Mouse (Mus musculus): ENCODE data around the gene Gpank1.

Gpank1 gene

DNA sequence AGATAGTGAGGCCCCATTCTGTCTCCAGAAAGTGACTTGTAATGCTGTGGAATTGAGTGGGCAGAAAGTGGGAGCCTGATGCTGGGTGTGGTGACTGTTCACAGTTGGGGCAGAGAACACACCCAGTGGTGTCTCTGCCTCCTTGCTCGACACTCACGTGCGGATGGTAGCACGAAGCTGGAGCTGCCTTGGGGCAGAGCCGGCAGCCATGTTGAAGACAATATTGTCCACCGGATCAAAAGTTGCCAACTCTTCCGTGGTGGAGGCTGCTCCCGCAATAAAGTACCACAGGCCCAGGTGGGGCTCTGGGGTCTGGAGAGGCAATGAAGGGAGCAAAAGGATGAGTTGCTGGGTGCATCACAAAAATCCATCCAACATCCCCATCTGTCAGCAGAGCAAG, 9.8 kb downstream of the Gpank1 start:
- DNase-seq (ENCODE audit: extremely low read depth, low read depth) = no peak

- DNase-seq (ENCODE audit: extremely low read depth, low read depth) = no peak
Measured at GRCm38 (mm10) chr17:35131500-35132173, 10.4 kb downstream of the Gpank1 start, which contains the start of gene Apom. Gene Apom, minus strand, starts transcription at chr17:35132050.

DNA sequence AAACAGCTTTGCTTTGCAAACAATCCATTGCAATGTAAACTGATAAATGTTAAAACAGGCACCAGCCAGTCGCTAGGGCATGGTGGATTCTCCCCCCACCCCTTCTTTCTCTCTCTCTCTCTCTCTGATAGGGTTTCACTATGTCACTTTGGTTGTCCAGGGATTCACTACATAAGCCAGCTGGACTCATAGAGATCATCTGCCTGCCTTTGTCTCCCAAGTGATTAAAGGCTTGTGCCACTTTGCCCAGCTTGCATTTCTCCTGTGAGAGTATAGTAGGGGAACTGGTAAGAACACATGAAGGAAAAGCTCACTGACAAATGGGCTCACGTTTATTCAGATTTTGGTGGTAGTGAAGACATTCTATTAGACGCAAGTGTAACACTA, 10.9 kb downstream of the Gpank1 start:
- DNase-seq (ENCODE audit: extremely low read depth, low read depth) = no peak

DNA sequence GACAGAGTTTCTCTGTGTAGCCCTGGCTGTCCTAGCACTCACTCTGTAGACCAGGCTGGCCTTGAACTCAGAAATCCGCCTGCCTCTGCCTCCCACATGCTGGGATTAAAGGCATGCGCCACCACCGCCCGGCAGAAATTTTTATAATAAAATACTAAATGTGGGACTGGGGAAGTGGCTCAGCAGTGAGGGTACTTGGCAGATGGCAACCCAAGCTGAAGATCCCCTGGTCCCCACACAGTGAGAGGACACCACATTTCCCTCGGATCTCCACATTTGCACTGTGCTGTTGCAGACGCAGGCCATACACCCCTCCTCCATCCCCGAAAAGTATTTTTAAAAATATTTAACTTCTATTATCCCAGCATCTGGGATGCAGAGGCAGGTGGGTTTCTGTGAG, 12.3 kb downstream of the Gpank1 start:
- DNase-seq (ENCODE audit: extremely low read depth, low read depth) = no peak

- DNase-seq (ENCODE audit: extremely low read depth, low read depth) = peak; percentile 67
Measured at GRCm38 (mm10) chr17:35134801-35135590, 13.7 kb downstream of the Gpank1 start, which contains the start of gene Bag6. Gene Bag6, plus strand, starts transcription at chr17:35135178.

DNA sequence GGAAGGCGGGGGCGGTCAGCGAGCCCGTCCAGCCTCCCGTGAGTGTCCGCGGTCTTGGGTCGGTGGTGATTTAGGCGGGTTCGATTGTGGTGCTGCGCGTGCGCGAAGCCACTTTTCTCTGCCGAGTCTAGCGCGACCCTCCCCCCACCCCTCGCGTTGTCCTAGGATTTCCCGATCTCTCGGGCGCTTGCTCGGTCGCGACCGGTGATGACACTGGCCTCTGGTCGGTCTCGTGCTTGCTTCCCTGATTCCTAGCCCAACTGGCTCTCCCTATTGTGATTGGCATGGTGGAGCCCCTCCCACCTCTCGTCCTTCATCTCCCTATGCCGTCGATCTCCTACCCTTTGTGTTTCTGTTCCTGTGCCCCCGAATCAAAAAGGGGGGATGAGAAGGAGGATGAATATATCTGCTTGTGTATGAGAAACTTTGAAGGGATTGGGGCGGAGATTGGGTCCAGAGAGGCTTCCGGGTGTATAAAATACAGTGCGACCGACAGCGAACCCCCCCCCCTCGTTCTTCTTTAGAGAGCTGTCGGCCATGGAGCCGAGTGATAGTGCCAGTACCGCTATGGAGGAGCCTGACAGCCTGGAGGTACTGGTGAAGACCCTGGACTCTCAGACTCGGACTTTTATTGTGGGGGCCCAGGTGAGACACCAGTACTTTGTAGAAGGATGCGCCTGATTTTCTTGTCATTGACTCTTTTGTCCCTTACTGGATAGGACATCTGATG, 14.5 kb downstream of the Gpank1 start:
- peak; percentile 27 for DNase-seq (ENCODE audit: extremely low read depth, low read depth)

DNA sequence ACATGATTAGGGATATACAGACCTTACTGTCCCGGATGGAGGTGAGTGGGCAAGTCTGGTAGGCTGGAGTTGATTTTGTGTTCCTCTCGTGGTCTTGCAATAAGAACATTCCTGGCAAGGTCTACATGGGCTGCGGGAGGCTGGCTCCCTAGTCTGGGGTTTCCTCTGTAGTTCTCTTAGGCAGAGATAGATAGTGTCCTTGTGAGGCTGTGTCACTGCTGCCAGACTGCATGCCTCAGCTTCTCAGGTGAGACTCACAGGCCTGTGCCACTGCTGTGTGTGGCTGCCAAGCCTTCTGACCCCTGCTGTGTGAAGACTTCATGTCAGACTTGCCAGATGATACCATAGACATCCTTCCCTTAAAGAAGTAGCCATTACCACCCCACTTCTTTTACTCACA, 18.0 kb downstream of the Gpank1 start:
- no peak for DNase-seq (ENCODE audit: extremely low read depth, low read depth)

GRCm38 (mm10) chr17:35140490-35140996, 19.3 kb downstream of the Gpank1 start:
- DNase-seq (ENCODE audit: extremely low read depth, low read depth) = no peak

DNA sequence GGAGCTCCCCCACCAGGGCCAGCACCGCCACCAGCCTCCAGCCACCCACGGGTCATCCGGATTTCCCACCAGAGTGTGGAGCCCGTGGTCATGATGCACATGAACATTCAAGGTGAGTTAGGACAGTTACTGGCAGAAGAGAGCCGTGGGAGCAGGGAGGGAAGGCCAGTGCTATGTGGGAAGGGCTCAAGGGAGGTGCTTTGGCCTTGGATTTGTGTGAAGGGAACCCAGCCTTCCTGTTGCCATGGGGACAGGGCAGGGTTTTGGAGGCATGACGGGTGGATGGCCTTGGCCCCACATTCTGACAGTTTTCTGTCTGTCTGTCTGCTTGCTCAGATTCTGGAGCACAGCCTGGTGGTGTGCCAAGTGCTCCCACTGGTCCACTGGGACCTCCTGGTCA, 20.7 kb downstream of the Gpank1 start:
- DNase-seq (ENCODE audit: extremely low read depth, low read depth) = no peak

GRCm38 (mm10) chr17:35146139-35146538, 24.9 kb downstream of the Gpank1 start:
- no peak for DNase-seq (ENCODE audit: extremely low read depth, low read depth)

- no peak for DNase-seq (ENCODE audit: extremely low read depth, low read depth)
Measured at GRCm38 (mm10) chr17:35147348-35147747, 26.1 kb downstream of the Gpank1 start.

DNA sequence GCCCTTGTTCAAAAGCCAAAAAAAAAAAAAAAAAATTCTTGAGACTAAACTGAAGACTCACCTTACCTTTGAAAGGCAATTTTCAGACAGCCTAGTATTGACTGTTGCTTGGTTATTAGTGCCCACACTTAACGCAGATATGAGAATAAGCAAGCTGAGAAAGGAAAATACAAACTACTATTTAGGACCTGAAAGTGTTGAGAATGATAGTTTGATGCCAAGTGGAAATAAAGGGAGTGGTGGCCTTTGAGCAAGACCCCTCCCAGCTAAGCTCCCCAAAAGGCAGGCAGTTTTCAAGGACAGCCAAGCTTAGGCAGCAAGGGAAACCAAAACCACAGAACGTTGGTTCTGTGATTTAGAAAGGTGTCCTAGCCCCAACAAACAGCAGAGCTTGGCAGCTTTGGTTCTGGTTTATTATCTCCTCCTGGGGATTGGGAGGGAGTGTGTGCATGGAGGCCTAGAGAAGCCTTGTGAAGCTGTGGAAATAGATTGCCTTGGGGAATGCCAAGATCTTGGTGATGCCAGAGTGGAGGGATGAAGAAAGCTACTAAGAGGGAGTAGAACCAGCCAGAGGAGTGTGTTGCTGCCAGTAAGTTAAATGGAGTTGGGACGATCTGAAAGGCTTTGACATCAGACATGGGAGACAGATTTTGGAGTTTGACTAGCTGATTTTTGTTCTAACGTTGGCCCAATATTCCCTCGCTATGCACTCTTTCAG, 26.8 kb downstream of the Gpank1 start:
- no peak for DNase-seq (ENCODE audit: extremely low read depth, low read depth)

- no peak for DNase-seq (ENCODE audit: extremely low read depth, low read depth)
Measured at GRCm38 (mm10) chr17:35152121-35152520, 30.9 kb downstream of the Gpank1 start.

DNA sequence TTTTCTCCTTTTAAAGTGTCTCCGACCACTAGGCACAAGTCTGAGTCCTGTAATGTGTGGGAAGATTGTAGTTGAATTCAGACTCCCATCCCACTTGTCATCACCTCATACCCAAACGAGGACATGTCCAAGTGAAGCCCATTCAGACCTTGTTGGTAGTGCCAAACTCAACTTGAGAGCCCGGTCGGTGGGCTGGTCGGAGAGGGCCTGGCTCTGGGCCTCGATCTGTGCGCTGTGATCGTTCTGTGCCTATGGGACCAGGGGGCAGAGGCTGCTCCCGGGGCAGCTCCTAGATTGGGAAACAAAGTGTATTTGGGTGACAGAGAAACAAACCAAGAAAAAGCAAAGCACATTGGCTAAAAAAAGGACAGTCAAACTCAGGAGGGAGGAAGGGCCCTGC, 31.8 kb downstream of the Gpank1 start:
- DNase-seq (ENCODE audit: extremely low read depth, low read depth) = no peak

- no peak for DNase-seq (ENCODE audit: extremely low read depth, low read depth)
Measured at GRCm38 (mm10) chr17:35153931-35154330, 32.7 kb downstream of the Gpank1 start.

DNA sequence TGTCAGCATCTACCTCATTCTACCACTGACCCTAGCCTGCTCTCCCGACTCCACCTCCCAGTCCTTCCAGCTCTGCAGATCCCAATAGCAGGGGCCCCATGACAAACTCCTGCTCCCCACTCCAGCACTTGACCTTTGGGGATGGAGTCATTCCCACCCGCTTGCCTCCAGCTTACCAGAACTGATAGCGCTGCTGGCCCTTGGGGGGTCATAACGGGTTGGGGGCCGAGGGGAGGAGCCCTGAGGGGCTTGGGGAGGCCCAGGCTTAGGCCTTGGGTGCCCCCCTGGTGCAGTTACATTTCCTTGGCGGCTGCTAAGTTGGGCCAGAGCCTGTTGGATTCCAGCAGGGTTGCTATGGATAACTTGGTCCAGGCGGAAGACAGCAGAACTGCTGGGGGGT, 33.4 kb downstream of the Gpank1 start:
- no peak for DNase-seq (ENCODE audit: extremely low read depth, low read depth)

- no peak for DNase-seq (ENCODE audit: extremely low read depth, low read depth)
Measured at GRCm38 (mm10) chr17:35155451-35155850, 34.2 kb downstream of the Gpank1 start.

DNA sequence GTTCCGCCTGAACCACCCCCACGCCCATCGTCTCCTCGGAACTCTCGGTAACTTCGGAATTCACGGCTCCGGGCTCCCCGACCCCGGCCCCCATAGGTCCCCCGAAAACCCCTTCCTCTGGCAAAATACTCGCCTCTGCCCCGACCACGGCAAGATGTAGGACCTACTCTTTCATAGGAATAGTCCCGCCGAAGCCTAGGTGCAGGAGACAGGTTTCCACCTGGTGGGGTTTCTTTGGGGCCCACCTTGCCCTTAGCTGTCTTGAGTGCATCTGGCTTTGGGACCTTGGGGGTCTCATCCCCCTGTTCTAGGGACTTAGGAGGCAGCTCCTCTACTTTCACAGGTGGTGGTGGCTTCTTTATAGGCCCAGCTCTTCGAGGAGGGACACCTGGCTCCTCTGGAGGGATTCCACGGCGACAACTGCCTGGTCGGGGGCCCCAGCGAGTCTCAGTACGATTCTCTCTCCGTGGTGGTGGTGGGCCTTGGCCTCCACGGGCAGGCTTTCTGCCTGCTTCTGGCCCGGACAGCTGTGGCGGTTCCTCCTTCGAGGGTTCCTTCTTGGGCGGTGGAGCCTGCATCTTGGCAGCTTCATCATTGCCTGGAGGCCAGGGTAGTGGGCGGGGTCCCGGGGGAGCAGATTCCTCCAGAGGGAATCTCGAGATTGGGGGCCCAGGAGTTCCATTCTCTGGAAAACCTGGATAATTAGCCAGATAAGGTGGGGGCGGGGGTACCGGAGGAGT, 35.4 kb downstream of the Gpank1 start:
- DNase-seq (ENCODE audit: extremely low read depth, low read depth) = no peak

DNA sequence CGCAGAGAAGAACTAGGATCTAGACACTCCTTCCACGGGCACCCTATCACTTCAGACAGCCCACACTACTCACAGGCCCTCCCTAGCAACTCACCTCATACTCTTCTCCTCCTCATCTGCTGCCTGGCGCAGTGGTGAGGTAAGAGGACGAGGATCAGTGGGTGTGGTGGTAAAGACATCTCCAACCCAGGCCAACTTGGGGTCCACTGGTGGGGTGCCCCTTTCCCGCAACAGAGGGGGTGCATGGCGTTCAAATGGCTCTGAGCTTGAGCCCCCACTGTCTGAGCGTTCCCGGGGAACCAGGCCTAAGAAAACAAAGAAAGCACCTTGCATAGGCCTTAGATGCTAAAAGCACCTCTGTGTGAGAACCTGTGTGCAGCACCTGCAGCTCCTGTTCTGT, 36.0 kb downstream of the Gpank1 start:
- no peak for DNase-seq (ENCODE audit: extremely low read depth, low read depth)

GRCm38 (mm10) chr17:35157661-35158175, 36.5 kb downstream of the Gpank1 start:
- no peak for DNase-seq (ENCODE audit: extremely low read depth, low read depth)
